Mouse (Mus musculus) MEL (cell line): ENCODE data around the gene Psmb6.
A peak's percentile ranks its signal among the peaks of the same experiment; 100 is the strongest.

Source experiments
- BHLHE40 ChIP-seq: IDR thresholded peaks from 2 replicates; pipeline ENCODE4 v1.6.1; 2012; ENCODE audit warnings: low read depth, mild to moderate bottlenecking, inconsistent platforms, low read length, improper control_type of control experiment, borderline replicate concordance
- CHD2 ChIP-seq: IDR thresholded peaks from 2 replicates; pipeline ENCODE4 v1.6.1; 2011; ENCODE audit warnings: low read length, improper control_type of control experiment
- CTCF ChIP-seq, 3 experiments: IDR thresholded peaks in 2 of 3; conservative IDR thresholded peaks in 1 of 3; 2 replicates each; pipeline ENCODE4 v1.5.1; 2011 to 2012; ENCODE audit warnings: low read length in 3 of 3, low read depth in 2 of 3, mild to moderate bottlenecking in 2 of 3, improper control_type of control experiment in 1 of 3, inconsistent platforms in 1 of 3, mixed read lengths in 1 of 3, moderate library complexity in 1 of 3; ENCODE audit not compliant: control insufficient read depth in 1 of 3, insufficient read depth in 1 of 3, poor library complexity in 1 of 3, severe bottlenecking in 1 of 3
- EP300 ChIP-seq, 2 experiments: IDR thresholded peaks; 2 replicates each; pipeline ENCODE4 v1.6.1; 2011; ENCODE audit warnings: improper control_type of control experiment in 2 of 2, low read length in 2 of 2, low read depth in 1 of 2, mild to moderate bottlenecking in 1 of 2
- ETS1 ChIP-seq: IDR thresholded peaks from 2 replicates; pipeline ENCODE4 v1.6.1; 2012; ENCODE audit warnings: low read depth, mild to moderate bottlenecking, inconsistent platforms, low read length, improper control_type of control experiment, moderate library complexity
- MAFK ChIP-seq: IDR thresholded peaks from 2 replicates; pipeline ENCODE4 v1.6.1; 2011; ENCODE audit warnings: low read depth, mild to moderate bottlenecking, low read length, improper control_type of control experiment, borderline replicate concordance
- POLR2A ChIP-seq, 2 experiments: IDR thresholded peaks; 2 replicates each; pipeline ENCODE4 v1.6.1; 2011 to 2012; ENCODE audit warnings: low read length in 2 of 2, mild to moderate bottlenecking in 2 of 2, control low read depth in 1 of 2, improper control_type of control experiment in 1 of 2, low read depth in 1 of 2, moderate library complexity in 1 of 2; ENCODE audit not compliant: control insufficient read depth in 1 of 2, insufficient read depth in 1 of 2, poor library complexity in 1 of 2

DNA sequence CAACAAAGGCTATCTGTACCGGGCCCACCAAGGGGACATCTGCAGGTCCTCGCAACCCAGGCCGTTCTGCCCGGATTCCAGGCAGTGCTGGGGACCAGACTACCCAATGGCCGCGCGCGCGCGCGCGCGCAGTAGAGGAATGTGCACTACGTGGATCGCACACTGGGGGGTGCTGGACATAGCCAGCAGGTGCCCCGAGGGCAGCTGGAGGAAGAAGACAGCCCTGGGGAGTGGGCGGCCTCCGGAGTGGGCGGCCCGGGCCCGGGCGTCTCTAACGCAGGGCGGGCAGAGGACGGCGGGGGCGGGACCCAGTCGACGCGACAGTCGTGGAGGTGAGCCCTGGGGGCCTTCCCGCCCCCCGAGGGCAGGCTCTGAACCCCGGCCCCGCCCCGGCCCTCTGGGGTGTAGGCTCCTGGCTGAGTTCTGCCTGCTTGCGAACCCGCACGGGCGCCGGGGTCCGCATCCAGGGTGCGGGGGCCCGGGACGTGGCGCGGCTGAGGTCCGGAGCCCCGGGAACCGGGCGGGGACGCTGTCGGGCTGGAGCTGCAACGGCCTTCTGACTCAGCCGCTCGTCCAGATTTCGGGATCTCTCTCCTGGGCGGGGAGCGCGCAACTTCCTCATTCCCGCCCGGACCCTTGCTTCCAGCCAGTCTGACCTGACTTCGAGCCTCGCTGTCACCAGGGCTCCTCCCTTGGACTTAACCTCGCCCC, 14.9 kb downstream of the Psmb6 start, which contains the start of gene Pld2:
- TF ChIP-seq BHLHE40 (no peak), ETS1 (no peak), POLR2A (IDR thresholded peaks at IDR 0.05; ENCODE audit: control insufficient read depth in 1 of 2, insufficient read depth in 1 of 2, low read depth in 1 of 2, low read length in 2 of 2, poor library complexity in 1 of 2) (no peak; a peak in 1 of 4 replicates), CTCF (IDR thresholded peaks at IDR 0.05 in 2 of 3, conservative IDR thresholded peaks at IDR 0.05 in 1 of 3; ENCODE audit: control insufficient read depth in 1 of 3, insufficient read depth in 1 of 3, low read depth in 2 of 3, low read length in 3 of 3, poor library complexity in 1 of 3, severe bottlenecking in 1 of 3) (peak in 2 of 3 experiments; percentile 50 to 59; a peak in 4 of 6 replicates), CHD2 (no peak), EP300 (IDR thresholded peaks at IDR 0.05; ENCODE audit: low read depth in 1 of 2, low read length in 2 of 2) (no peak), MAFK (no peak)
